Mouse (Mus musculus) retina, postnatal 1 day (tissue): ENCODE data around the gene Pes1.
"Not testable (repeated sequence)": the region's sequence is repeated elsewhere in the genome, so short reads cannot be mapped to it uniquely, and the experiment has no call there.

Source experiments
- DNase-seq: peaks from one replicate; pipeline ENCODE4 v3.0.0-alpha.2; 2012

Gene Pes1

DNA sequence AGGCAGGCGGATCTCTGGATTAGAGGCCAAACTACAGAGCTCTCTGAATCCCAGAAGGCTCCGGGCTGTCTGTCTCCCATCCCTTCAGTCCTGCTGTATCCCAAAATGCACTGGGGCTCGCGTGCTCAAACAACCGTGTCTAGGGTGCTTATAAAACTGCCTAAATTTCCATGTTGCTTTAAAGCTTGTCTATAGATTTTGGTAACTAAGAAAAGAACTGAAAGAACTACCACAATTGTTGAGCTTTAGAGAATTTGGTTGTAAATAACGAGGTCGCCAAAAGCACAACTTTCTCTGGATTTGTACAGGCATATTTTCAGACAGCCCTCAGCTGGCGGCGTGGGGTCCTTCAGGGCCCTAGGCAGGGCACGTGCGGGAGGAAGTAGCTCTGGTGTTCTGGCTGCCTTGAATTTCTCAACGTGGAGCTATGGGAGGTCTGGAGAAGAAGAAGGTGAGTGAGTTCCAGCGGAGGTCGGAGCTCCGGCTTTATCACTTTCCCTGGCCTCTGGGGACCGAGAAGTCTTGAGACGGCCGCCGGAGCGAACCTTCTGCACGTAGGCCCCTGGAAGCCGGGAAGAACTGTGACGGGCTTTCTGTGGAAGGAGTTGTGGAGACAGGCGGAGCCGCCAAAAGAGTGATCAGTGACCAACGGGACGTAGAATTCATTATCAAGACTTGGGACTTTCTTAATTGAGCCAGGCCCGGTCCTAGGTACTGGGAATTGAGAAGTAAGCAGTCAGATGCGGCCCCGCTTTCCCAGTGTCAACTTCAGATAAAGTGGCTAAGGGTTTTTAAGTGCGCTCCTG lies at the start of gene Pes1:
Pes1 (plus strand) TSS at position 366 of the 806 bp plus-strand sequence.
- peak; percentile 95 for DNase-seq

DNA sequence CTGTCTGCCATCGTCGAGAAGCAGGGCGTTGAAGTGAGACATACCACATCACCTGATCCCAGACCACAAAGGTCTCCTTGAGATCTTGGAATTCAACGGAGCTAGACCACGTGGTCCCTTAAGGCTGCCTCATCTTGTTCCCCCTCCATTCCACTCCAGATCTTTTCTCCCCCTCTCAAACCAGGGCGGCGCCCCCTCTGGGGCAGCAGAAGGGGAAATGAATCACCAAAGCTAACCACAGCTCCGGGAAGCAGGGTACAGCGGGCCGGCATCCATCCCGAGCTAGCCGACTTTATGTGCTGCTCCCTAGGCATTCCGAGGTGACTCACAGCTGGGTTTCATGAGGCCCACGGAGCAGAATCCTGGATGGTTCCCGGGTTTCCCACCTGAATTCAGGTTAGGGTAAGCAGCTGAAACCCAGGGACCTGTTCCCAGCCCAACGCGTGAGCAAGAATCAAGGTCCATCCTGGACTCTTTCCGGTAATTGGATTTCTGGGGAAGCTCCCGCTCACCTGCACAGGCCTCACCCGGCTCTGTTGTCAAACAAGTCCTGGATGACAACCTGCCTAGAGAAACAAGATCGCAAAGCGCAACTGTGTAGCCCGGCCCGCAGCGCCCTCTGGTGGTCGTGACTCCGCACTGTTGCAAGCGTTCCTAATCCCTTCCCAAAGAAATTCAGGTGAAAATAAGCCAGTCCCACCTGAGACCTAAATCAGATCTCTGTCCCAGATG lies 49.5 kb upstream of the Pes1 start, which contains the start of gene Slc35e4:
Slc35e4 (minus strand) TSS at position 556 of the 732 bp plus-strand sequence.
- peak; percentile 82 for DNase-seq

DNA sequence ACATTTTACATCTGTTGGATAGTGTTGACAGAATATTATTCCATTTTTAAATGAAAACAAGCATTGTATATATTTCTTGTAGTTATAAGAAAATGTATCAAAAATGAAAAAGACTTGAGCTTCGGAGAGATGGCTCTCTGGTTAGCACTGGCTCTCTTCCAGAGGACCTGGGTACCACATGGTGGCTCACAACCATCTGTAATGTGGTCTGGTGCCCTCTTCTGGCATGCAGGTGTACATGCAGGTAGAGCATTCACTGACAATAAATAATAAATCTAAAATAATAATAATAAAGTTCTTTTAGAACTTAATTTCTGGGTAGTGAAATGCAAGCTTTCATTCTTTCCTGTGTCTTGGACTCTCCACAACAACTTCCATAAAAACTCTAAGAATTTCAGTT lies 45.0 kb upstream of the Pes1 start:
- DNase-seq = peak; percentile 49

DNA sequence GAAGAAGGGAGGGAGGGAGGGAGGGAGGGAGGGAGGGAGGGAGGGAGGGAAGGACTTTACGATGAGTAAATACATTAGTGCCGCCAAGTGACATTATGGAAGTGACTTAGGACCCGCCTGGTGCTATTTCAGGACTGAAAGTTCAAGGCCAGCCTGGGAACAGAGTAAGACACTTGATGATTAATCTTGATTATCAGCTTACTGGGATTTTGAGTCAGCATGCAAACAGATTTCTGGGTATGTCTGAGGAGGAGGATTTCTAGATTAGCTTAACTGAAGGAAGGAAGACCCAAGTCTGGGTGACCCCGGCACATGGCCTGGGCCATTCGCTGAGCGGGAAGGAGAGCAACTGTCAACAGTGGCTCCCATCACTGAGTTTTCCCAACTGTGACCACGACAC lies 43.3 kb upstream of the Pes1 start:
- DNase-seq = peak; percentile 18

DNA sequence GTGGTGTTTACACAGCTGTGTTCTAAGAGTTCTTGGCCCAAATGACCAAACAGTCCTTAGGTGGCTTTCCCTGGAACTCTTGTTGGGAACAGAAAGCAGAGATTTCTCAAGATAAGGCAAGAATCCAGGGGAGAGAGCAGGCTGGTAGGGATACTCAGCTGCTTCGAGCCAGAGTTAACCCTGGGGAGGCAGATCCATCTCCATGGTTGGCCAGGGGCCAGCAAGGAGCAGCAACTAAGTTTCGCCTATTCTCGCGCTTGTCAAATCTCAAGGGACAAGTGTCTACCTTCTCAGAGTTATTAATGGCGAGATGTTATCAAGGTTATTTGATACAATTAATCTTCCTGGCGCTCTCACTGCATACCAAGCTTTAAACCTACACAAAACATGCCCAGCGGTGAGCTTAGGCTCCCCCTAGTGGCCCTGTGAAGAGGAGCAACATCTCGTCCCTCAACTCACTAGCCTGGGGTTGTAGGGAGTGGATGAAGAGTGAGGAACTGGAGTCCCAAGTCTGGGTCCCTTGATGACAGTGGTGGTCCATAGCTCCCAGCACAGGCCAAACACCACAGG lies 42.4 kb upstream of the Pes1 start:
- peak; percentile 76 for DNase-seq

DNA sequence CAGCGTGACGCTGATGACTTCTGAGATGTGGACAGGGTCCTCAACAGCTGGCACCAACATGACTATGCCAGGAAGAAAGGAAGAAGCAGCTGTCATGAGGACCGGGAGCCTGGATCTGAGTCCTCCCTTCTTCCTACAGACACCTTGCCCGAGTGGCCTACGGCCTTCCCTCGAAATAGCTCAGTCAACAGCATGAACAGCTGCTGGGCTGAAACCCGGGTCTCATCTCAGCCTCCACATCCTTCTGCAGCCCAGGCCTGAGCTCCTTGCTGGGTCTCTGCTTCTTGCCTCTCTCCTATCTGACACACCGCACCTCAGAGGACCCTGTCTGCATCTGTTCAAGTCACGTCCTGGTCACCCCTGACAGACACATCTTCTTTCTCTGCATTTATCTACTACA lies 41.7 kb upstream of the Pes1 start:
- DNase-seq = no peak

DNA sequence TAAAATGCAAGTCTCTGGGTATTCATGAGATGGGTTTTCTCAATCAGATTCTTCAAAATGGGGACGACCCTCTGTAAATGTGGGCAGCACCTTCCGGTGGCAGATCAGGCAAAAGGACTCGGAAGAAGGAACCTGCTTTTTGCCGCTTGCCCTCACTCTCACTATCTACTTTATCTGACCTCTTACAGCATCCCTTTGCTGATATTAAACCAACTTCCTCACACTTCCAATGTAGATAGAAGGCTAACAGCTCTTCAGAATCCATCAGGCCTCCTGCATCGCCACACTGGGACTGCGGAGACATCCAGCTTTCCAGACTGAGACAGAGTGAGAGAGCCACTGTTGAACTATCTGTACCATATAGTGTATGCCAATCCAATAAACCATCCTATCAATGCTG lies 41.0 kb upstream of the Pes1 start:
- no peak for DNase-seq

DNA sequence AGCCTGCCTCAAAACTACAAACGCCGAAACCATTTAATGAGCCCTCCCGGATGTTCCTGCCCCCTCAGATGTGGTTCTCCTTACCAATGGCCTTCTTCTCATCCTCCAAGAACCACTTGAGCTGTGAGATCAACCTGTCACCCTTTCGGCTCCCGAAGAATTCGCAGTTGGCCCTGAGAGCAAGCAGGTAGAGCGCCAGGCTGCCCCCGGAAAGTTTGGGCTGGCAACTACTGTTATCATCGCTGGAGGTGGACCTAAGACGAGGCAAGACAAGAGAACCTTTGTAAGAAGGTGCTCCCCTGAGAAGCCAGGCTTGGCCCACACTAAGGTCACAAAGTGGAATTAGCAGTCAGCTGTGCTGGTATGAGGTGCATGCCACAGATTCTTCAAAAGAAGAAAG lies 37.9 kb upstream of the Pes1 start:
- DNase-seq = no peak

DNA sequence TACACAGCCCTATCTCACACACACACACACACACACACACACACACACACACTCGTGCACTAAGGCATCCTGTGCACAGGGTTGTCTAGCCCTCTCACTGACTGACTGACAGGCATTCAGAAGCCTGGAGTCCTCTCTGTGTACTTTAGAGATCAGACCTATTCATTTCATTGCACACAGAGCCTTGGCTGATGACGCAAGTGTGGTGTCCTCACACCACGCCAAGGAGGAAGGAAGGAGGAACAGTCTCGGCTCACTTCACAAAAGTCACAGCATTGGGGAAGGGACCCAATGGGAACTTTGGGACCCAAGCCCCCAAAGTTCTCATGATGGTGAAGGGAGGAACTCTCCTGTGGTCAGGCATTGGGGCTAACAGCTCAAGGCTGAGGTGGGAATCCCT lies 33.8 kb upstream of the Pes1 start:
- DNase-seq = no peak

DNA sequence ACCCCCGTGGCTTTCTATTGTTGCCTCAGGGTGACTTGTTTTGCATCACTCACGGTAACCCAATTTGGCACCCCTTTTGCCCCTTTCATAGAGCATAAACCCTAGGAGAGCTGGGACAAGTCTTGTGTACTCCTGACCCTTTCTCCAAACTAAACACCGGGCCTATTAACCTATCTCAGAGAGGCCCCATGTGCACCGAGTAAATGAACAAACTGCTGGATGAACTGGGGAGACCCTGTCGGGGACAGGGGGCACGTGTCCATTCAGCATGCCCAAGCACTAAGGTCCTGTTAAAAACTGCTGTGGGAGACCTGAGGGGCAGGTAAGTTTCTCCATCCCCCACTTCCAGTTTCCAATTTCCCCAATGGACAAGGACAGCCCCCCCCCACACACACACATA lies 32.8 kb upstream of the Pes1 start:
- DNase-seq = no peak

DNA sequence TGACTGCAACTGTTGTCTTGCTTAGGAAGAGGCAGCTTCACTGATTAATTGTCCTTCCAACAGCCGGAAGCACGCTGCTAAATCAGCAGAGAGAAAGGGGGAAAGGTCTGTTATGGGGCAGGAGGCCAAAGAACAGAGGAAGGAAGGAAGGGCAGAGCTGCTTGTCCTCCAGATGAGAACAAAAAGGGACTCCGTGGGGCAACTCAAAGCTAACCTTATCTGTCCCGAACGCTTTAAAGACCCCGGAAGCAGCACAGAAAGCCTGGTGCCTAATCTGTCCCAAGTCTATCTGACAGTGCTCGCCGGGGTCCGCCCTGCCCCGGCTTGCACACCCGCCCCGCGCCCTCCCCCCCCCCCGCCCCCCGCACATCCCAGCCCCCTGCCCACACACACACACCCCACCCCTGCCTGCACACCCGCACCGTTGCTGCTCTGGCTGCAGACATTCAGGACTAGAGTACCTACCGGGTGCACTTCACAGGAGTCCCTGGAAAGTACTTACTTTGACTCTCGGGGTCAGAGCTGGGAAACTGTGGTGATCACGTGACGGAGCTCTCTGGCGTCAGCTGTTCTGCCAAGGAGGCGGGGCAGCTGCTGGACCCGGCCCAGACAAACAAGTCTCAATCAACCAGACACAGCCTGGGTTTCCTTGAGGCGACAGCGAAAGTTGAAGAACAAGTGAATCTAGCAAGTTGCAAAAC lies 32.1 kb upstream of the Pes1 start, which contains the start of gene Tcn2:
Tcn2 (minus strand) TSS at position 649 of the 701 bp plus-strand sequence.
- peak; percentile 87 for DNase-seq

DNA sequence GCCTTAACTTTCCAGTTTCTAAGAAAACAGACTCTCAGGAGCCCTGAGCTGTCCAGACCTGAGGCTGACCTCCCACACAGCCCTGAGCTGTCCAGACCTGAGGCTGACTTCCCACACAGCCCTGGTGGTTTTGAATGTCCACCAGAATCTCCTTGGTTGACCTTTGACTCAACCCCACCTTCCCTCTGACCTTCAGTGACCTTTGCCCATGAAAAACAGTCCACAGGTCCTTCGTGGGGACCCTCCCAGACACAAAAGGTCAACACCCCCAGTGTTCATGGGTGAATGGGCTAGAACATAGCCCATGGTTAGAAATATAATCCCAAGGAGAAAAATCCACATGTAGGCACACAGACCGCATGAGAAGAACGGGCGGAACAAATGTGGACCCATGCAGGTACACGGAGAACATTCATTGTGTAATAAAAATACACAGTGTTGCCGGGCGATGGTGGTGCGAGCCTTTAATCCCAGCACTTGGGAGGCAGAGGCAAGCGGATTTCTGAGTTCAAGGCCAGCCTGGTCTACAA lies 30.0 kb upstream of the Pes1 start:
- no peak for DNase-seq

DNA sequence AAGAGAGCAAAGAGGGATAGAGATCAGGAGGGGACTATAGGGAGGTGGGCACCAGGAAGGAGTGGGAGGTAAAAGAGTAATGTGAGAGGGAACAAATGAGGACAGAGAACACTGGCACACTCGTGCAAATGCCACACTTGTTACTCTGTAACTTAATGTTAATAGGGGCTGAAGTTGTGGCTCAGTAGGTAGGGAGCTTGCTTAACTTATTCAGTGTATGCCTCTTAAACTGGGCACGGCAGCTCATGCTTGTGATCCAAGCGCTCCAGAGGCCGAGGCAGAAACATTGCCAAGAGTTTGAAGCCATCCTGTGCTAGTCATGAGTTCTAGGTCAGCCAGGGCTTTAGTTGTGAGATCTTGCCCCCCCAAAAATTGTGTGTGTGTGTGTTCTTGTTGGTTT lies 28.6 kb upstream of the Pes1 start:
- no peak for DNase-seq

DNA sequence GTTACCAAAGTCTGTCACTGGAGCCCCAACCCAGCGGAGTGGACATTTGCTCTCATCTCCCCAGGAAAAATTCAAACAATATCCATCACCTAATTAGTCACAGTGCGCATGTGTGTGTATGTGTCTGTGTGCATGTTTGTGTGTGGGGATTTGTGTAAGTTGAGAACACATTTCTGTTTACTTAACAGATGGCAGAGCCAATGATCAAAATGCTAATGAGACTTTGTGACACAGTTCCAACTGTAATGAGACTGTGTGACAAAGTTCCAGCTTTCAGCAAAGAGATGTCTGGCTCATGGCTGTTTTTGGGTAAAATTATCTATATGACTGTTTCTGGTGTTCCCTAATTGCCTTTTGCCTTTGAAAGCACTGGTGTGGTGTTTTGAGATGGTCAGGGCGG lies 27.5 kb upstream of the Pes1 start:
- peak; percentile 9 for DNase-seq

DNA sequence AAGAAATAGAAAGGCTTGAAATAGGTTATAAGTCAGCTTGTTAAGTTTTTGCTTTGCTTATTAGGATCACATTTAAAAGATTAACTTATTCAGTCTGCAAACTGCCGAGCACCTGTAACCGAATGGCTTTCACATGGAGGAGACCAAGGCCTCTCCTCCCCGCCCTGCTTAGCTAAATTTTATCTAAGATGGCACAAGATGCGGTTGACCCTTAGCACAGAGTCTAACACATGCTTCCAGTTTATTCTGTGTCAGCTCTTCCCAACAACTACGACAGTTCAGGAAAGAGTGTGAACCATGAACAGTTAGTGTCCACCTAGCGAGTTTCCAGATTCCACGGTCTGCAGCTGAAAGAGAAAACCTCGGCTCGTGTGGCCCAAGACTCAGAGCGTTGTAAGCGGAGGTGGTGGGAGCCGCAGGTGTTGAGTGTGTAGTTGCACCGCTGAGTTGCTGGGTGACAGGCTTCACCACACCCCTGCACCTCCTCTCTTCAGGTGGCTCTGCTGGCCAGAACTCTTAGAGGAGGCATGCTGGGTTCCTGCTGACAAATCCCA lies 26.4 kb upstream of the Pes1 start:
- DNase-seq = no peak

DNA sequence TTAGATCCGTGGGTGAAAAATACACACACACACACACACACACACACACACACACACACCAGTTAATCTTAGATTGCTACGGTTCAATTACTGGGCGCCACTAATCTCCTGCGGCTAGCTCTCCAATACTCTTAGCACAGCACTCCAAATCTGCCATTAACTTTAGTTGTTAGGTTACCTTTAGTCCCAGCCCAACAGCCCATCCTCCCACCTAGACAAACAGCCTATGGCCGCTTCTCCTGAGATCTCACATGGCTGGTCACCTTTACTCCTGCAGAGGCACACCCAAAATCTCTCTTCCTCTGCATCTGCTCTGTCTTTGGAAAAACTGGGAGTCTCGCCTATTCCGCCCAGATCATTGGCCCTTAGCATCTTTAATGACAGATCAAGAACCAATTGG lies 22.4 kb upstream of the Pes1 start:
- peak; percentile 30 for DNase-seq

DNA sequence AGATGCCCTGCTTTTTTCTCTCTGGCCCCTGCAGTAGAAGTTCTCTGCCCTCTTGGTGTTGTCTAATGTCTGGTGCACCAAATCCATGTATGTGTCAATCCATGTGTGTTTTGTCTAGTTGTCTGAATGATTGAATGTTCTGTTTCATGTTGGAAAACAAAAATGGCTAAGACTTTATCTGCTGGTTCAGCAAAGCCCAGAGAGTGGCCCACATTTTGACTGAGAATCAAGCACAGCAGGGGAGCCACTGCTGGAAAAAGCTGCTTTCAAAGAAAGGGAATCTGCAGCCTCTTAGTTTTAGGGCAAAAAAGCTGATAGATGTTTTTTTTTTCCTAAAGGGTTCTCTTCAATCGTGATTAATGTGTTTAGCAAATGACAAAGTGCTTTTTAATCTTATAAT lies 17.4 kb upstream of the Pes1 start:
- no peak for DNase-seq

DNA sequence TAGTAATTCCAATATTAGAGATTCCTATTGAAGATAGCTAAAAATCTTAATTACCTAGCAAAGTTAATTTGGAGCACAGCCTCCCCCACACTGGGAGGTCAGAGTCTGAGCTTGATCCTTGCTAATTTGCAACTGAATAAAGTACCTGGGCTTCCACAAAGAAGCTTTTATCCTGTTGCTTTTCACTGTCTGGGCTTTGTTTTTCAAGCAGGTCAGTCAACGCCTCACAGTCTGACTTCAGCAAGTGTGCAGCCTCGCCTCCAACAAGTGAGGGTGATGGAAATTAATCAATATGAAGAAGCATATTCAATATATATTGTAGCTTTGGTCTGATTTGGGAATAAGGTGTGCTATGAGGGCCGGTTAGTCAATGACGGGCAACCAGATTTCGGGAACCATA lies 8.9 kb upstream of the Pes1 start:
- not testable (repeated sequence) for DNase-seq

DNA sequence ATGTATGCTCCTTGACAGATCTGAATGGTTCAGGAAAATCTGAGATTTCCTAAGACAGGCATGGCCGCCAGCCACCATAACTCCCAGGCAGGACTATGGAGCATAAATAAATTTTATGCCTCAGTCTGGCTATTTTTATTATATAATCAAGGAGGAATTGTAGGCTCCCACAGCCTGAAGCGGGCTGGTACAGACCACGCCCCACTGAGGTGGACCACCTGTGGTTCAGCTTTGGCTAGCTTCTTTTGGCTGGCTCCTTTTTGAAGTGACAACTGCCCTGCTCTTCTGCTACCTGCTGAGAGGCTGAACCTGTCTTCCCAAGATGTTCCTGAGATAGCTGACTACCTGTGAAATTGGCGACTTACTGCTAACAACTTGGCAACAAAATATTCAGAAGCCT lies 8.4 kb upstream of the Pes1 start:
- not testable (repeated sequence) for DNase-seq

DNA sequence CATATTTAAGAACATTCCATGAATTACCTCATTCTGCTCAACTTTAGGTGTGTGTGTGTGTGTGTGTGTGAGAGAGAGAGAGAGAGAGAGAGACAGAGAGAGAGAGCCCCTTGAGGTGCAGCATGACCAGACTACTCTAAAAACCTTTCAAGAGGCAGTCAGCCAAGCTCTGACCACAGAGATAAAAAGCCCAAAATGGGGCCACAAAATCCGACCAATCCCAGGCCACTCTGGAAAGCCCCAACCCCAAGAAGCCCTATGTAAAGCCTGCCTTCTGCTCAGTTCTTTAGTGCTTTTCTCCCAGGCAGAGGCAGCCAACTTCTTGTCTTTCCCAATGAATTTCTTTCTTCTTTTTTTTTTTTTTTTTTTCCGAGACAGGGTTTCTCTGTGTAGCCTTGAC lies 2.9 kb upstream of the Pes1 start:
- DNase-seq = no peak

DNA sequence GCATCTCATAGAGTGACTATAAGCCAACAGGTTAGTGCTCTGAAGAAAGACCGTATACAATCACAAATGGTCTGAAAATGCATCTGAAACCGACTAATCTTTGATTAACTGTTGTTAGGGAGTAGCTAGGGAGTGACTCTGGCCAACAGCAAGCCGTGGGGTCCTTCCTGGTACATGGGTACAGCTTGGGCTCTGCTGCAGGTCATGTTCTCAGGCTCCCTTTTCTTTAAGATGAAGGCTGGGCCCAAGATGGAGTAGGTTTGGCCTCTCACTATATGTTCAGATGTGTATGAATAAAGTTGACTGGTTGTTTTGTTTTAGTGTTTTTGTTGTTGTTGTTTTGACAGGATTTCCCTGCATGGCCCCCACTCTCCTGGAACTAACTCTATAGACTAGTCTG lies 2.0 kb upstream of the Pes1 start:
- DNase-seq = no peak

DNA sequence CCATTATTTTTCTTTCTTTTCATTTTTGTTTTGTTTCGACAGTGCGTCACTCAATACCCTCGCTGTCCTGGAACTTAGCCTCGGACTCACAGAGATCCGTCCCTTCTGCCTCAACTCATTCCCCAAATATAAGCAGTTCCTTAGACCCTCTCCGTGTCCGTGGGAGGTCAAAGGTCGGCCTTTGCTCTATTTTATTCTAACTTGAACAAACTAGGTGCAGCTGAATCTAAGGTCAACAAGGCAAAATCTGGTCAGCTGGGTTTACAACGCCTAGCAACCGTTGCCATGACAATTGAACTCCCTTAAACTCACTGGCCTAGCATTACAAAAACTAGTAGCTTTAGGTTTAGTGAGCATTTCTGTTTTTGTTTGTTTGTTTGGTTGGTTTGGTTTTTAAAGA lies 620 bp upstream of the Pes1 start:
- DNase-seq = no peak
